Mouse (Mus musculus): ENCODE results near the gene Ptprj. TPM values are rescaled to one million over a fixed set of nuclear protein-coding genes. Genes with fewer than 3 reads are reported as not detected.

Gene Ptprj
- total RNA-seq, 2 experiments from 2014 or later = 2.8 to 3.2 TPM

GRCm38 (mm10) chr2:90525807-90526206 is 54.6 kb downstream of the Ptprj start:
- no peak for DNase-seq (ENCODE audit: low spot score)

DNA sequence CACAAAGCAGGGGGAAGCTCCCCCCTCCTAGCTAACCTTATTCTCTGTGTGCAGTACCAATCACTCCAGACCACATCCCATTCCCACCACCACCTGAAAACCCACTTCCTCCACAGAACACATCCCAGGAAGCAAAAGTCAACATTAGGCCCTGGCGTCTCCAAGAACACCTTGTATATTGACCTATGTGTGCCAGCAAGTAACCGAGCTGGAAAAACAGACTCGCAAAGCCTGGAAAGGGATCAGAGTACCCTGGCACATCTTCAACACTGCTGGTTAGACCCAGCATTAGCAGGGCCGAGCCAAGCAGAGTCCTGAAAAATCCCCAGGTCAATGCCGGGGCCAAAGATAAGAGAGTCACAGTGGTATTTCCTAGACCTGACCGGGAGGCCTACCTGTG is 58.0 kb downstream of the Ptprj start:
- peak; percentile 59 for DNase-seq (ENCODE audit: low spot score)

GRCm38 (mm10) chr2:90521909-90522308 is 58.5 kb downstream of the Ptprj start:
- no peak for DNase-seq (ENCODE audit: low spot score)

DNA sequence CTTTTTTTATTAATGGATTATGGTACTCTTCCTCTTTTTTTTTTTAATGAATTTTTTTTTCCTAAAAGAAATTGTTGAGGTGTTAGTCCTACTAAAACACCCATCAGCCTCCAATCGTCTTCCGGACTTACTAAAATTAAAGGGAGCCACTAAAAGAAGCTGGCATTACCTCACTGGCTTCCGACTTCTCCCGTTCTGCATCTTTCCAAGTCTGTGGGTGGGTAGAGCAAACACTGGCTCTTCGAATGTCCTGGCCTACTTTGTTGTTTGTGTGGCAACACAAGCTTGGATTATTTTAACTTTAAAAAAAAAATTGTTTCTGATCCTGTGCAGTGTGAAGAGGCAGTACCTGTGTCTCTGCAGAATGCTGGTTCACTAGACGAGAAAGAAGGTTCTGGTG is 62.2 kb downstream of the Ptprj start:
- DNase-seq (ENCODE audit: low spot score) = no peak

DNA sequence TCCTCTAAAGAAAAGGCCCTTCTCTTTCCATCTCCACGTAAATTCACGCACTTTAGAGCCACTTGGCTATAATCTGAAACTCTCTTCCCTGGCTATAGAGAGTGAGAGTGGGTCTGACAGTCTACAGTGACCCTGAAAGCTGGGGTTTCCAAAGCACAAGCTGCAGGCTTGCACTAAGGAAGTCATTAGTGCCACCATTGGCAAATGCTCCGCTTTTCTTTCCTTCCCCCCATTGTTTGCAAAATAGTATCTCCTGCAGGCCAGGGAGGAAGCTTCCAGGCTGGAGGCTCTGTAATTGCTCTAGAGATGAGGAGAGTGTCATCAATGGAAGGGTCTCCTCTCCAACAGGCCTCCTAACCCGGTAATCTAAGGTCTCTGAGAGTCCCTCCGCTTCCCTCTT is 65.5 kb downstream of the Ptprj start:
- DNase-seq (ENCODE audit: low spot score) = no peak

GRCm38 (mm10) chr2:90509268-90509667 is 71.2 kb downstream of the Ptprj start:
- peak; percentile 69 for DNase-seq (ENCODE audit: low spot score)

DNA sequence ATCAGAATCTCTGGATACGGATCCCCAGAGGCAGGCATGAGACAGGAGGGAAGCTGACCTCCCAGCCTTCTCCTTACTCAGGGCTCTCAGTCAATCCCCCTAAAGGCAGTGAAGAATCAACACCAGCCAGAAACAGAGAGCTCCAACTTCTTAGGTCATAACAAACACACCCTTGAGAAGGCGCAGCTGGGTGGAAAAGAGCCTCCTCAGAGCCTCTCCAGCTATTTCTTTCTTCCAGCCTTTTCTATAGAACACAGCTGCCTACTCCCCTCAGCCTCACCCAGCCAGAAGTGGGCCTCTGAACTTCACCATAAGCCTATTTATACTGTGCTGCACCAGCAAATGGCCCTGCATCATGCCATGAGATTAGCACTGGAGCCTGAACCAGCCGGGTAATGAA is 74.3 kb downstream of the Ptprj start:
- peak; percentile 38 for DNase-seq (ENCODE audit: low spot score)

GRCm38 (mm10) chr2:90504731-90505171 is 75.7 kb downstream of the Ptprj start:
- peak; percentile 88 for DNase-seq (ENCODE audit: low spot score)

DNA sequence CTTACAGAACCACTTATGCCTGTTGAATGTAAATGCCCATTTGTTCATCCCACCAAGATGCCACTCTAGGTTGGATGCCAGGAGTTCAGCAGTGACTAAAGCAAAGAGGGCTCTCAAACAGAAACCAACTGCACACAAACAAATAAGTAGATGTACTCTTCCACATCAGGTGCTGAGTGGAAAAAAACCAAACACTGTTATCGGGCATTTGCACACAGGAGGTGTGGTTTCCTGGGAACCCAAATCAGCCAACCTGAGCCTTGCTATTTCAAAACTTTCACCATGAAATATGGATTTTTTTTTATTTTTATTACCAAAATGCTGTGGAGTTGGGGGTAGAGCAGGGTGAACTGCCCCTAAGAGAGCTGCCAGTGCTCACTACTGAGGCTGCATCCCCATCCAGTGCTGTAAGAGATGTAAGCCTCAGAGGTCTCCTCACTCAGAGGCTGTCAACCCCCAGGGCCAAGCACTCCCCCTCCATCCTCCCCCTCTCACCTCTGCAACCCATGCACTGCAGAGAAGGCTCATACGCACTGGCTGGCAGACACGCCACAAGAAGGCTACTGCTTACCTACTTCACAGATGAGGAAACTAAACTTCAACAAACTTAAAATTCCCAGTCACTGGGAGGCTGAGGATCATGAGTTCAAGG is 77.1 kb downstream of the Ptprj start:
- DNase-seq (ENCODE audit: low spot score) = no peak

DNA sequence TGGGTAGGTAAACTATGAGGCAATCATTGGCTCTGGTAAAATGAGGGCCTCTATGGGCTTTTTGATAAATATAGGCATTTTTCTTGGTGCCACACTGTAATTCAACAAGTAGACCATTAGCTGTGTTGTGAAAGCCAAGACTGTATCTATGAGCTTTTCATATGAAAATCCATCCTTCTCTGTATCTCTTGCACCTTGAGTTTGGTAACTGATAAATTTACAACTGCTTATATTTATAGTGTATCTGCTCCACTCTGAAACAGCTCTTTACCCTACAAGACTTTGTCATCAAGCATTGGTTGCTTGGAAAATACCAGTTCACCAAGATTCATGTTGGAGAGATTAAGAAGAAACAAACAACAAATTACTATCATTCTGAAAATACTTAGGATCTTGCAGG is 77.7 kb downstream of the Ptprj start:
- DNase-seq (ENCODE audit: low spot score) = no peak

- peak; percentile 47 for DNase-seq (ENCODE audit: low spot score)
Measured at GRCm38 (mm10) chr2:90501708-90502107, 78.7 kb downstream of the Ptprj start.

- DNase-seq (ENCODE audit: low spot score) = no peak
Measured at GRCm38 (mm10) chr2:90500892-90501291, 79.6 kb downstream of the Ptprj start.

- no peak for DNase-seq (ENCODE audit: low spot score)
Measured at GRCm38 (mm10) chr2:90499002-90499401, 81.4 kb downstream of the Ptprj start.

- no peak for DNase-seq (ENCODE audit: low spot score)
Measured at GRCm38 (mm10) chr2:90497551-90497950, 82.9 kb downstream of the Ptprj start.

GRCm38 (mm10) chr2:90496680-90497074 is 83.8 kb downstream of the Ptprj start:
- no peak for DNase-seq (ENCODE audit: low spot score)

- DNase-seq (ENCODE audit: low spot score) = no peak
Measured at GRCm38 (mm10) chr2:90496012-90496679, 84.3 kb downstream of the Ptprj start.

- DNase-seq (ENCODE audit: low spot score) = no peak
Measured at GRCm38 (mm10) chr2:90490279-90491046, 90.0 kb downstream of the Ptprj start.

GRCm38 (mm10) chr2:90489839-90490238 is 90.6 kb downstream of the Ptprj start:
- DNase-seq (ENCODE audit: low spot score) = peak; percentile 32

GRCm38 (mm10) chr2:90488690-90489590 is 91.5 kb downstream of the Ptprj start:
- no peak for DNase-seq (ENCODE audit: low spot score)

GRCm38 (mm10) chr2:90487471-90488238 is 92.8 kb downstream of the Ptprj start:
- DNase-seq (ENCODE audit: low spot score) = no peak

Measured in gastrocnemius, adult 18-20 months (tissue).